Mouse (Mus musculus): Measurements from ENCODE around the gene H2-T3. TPM values are rescaled to one million over a fixed set of nuclear protein-coding genes. Genes with fewer than 3 reads are reported as not detected.
A peak's percentile ranks its signal among the peaks of the same experiment; 100 is the strongest.
"Not testable (repeated sequence)": the region's sequence is repeated elsewhere in the genome, so short reads cannot be mapped to it uniquely, and the experiment has no call there.

Gene H2-T3
- total RNA-seq (2022) = not detected

- no peak for DNase-seq (ENCODE audit: low spot score)
These were observed at the start of gene H2-T3 for GRCm38 (mm10) chr17:36190169-36190507. Gene H2-T3, minus strand, starts transcription at chr17:36190287.

- no peak for DNase-seq (ENCODE audit: low spot score)
These were observed 47.3 kb upstream of the H2-T3 start for GRCm38 (mm10) chr17:36237321-36237921.

- DNase-seq (ENCODE audit: low spot score) = not testable (repeated sequence)
These were observed 45.2 kb upstream of the H2-T3 start for GRCm38 (mm10) chr17:36235300-36235699.

GRCm38 (mm10) chr17:36233572-36233971 is 43.5 kb upstream of the H2-T3 start:
- no peak for DNase-seq (ENCODE audit: low spot score)

- DNase-seq (ENCODE audit: low spot score) = peak; percentile 27
These were observed 41.2 kb upstream of the H2-T3 start for GRCm38 (mm10) chr17:36231318-36231717.

- DNase-seq (ENCODE audit: low spot score) = no peak
These were observed 39.0 kb upstream of the H2-T3 start for GRCm38 (mm10) chr17:36229046-36229445.

- DNase-seq (ENCODE audit: low spot score) = no peak
These were observed 36.8 kb upstream of the H2-T3 start for GRCm38 (mm10) chr17:36226921-36227320.

- DNase-seq (ENCODE audit: low spot score) = no peak
These were observed 35.2 kb upstream of the H2-T3 start for GRCm38 (mm10) chr17:36225231-36225824.

- no peak for DNase-seq (ENCODE audit: low spot score)
These were observed 34.4 kb upstream of the H2-T3 start for GRCm38 (mm10) chr17:36224451-36224850.

GRCm38 (mm10) chr17:36218594-36219155 is 28.6 kb upstream of the H2-T3 start:
- DNase-seq (ENCODE audit: low spot score) = no peak

- DNase-seq (ENCODE audit: low spot score) = no peak
These were observed 25.5 kb upstream of the H2-T3 start for GRCm38 (mm10) chr17:36215586-36215985.

- DNase-seq (ENCODE audit: low spot score) = no peak
These were observed 16.8 kb upstream of the H2-T3 start for GRCm38 (mm10) chr17:36206846-36207245.

- no peak for DNase-seq (ENCODE audit: low spot score)
These were observed 15.8 kb upstream of the H2-T3 start for GRCm38 (mm10) chr17:36205862-36206261.

GRCm38 (mm10) chr17:36205456-36205855 is 15.4 kb upstream of the H2-T3 start:
- DNase-seq (ENCODE audit: low spot score) = peak; percentile 33

- no peak for DNase-seq (ENCODE audit: low spot score)
These were observed 11.8 kb upstream of the H2-T3 start for GRCm38 (mm10) chr17:36201851-36202250.

- DNase-seq (ENCODE audit: low spot score) = no peak
These were observed 8.2 kb upstream of the H2-T3 start for GRCm38 (mm10) chr17:36198317-36198716.

GRCm38 (mm10) chr17:36194471-36194870 is 4.4 kb upstream of the H2-T3 start:
- no peak for DNase-seq (ENCODE audit: low spot score)

- peak; percentile 27 for DNase-seq (ENCODE audit: low spot score)
These were observed 3.6 kb upstream of the H2-T3 start for GRCm38 (mm10) chr17:36193546-36194141.

GRCm38 (mm10) chr17:36192371-36192770 is 2.3 kb upstream of the H2-T3 start:
- DNase-seq (ENCODE audit: low spot score) = no peak

- DNase-seq (ENCODE audit: low spot score) = no peak
These were observed 457 bp downstream of the H2-T3 start for GRCm38 (mm10) chr17:36189491-36190168.

GRCm38 (mm10) chr17:36187540-36187939 is 2.5 kb downstream of the H2-T3 start:
- no peak for DNase-seq (ENCODE audit: low spot score)

- no peak for DNase-seq (ENCODE audit: low spot score)
These were observed 7.9 kb downstream of the H2-T3 start for GRCm38 (mm10) chr17:36182212-36182611.
